Mouse (Mus musculus) v-Abl transformed pro-B cells (cell line): ENCODE data around the gene Gla.

Source experiments
- in situ Hi-C, 2 experiments: fragments of 400-800 bp; cut with MboI; formaldehyde crosslinking; loops; one replicate each; pipeline ENCODE4 v1.15.1; 2025; ENCODE audit not compliant: unreplicated experiment in 2 of 2

Gene Gla

DNA sequence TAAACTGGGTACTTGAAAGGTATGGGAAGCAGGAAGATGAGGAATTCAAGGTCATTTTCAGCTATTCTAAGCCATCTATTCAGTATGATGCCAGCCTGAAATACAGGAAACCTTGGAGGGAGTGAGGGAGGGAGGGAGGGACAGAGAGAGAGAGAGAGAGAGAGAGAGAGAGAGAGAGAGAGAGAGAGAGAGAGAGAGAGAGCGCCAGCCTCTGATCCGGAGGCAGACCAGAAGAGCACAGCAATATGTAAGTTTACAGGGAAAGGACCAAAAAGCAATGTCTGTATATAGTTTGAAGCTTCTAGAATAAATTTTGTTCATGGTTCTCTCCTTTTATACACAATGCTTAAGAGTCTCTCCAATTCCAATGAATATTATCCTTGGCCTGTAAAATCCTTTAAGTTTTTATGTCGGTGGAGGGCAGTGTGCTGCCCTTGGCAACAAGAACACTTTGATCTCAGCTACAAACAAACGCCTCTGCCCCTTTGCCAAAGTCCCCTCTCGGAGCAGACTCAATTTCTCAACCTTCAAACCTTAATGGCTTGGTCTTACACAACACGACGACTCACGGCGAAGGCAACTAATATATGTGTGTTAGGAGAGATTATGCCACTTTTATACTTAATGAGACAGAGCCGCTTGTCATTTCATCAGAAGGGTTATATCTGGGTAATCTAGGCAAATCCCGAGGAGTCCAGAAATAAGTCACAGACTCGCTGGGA, 60.4 kb downstream of the Gla start:
- in situ Hi-C loops: loop anchor here (10.0 kb wide), 2 partner anchors 184 to 374 kb away; no protein-coding TSS in a partner anchor

DNA sequence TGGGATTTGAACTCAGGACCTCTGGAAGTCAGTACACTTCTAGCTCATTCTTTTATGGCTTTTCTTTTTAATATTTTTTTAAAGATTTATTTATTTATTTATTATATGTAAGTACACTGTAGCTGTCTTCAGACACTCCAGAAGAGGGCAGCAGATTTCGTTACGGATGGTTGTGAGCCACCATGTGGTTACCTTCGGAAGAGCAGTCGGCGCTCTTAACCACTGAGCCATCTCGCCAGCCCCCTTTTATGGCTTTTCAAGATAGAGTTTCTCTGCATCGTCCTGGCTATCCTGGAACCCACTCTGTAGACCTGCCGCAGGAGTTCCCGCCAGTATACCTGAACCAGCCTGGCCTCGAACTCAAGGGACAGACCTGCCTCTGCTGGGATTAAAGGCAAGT, 61.1 kb downstream of the Gla start:
- in situ Hi-C loops: loop anchor here (5.0 to 10.0 kb wide), 6 partner anchors 185 to 595 kb away; partner anchors contain the start of gene Cstf2 (in 1 of the 2)
